Mouse (Mus musculus): ENCODE measurements at regions not wholly inside any gene's neighbourhood (a gene's known extent, or its start where the extent isn't known, plus 50 kb on each side); places are given as distances from the start of the nearest gene placed in this dataset.

- Histone ChIP-seq H3K36me3 (ENCODE audit: control insufficient read depth, insufficient read depth, low read length) (no peaks in the 10 kb centered on the region), H3K9me3 (ENCODE audit: control insufficient read depth, low read length) (no peaks in the 10 kb centered on the region), H3K9ac (ENCODE audit: low read depth, low read length) (no peak overlapping the region), H3K4me1 (replicated peaks; ENCODE audit: control insufficient read depth, insufficient read depth, low read length) (no peaks in the 10 kb centered on the region), H3K4me3 (ENCODE audit: low read depth, low read length) (no peak overlapping the region), H3K27me3 (ENCODE audit: control insufficient read depth, insufficient read depth, low read length) (no peaks in the 10 kb centered on the region), H3K27ac (ENCODE audit: low read depth, low read length) (no peak overlapping the region), H3K4me2 (replicated peaks; ENCODE audit: low read depth, low read length) (no peak overlapping the region)
- ATAC-seq (ENCODE audit: low FRiP score): no peak
- DNase-seq (ENCODE audit: low spot score): no peak
- WGBS: 44% methylated on average over 3 of the region's 3 CpGs
These were observed 84.9 kb downstream of the Impad1 start for GRCm38 (mm10) chr4:4708261-4708660.

- Histone ChIP-seq H3K9me3 (ENCODE audit: control insufficient read depth, low read length) (no peaks in the 10 kb centered on the region), H3K27ac (ENCODE audit: low read depth, low read length) (no peak overlapping the region), H3K4me1 (replicated peaks; ENCODE audit: control insufficient read depth, insufficient read depth, low read length) (no peaks in the 10 kb centered on the region), H3K36me3 (ENCODE audit: control insufficient read depth, insufficient read depth, low read length) (no peaks in the 10 kb centered on the region), H3K4me2 (replicated peaks; ENCODE audit: low read depth, low read length) (no peak overlapping the region), H3K4me3 (ENCODE audit: low read depth, low read length) (no peak overlapping the region), H3K9ac (ENCODE audit: low read depth, low read length) (no peak overlapping the region), H3K27me3 (ENCODE audit: control insufficient read depth, insufficient read depth, low read length) (no peaks in the 10 kb centered on the region)
- 88% methylated on average over 2 of the region's 2 CpGs for WGBS
- ATAC-seq (ENCODE audit: low FRiP score) (no peak), DNase-seq (ENCODE audit: low spot score) (no peak)
These were observed 94.1 kb downstream of the Impad1 start for GRCm38 (mm10) chr4:4699102-4699501.

GRCm38 (mm10) chr4:4695413-4695812, 97.7 kb downstream of the Impad1 start:
- Histone ChIP-seq H3K36me3 (ENCODE audit: control insufficient read depth, insufficient read depth, low read length) (no peaks in the 10 kb centered on the region), H3K4me1 (replicated peaks; ENCODE audit: control insufficient read depth, insufficient read depth, low read length) (no peaks in the 10 kb centered on the region), H3K4me2 (replicated peaks; ENCODE audit: low read depth, low read length) (no peak overlapping the region), H3K9ac (ENCODE audit: low read depth, low read length) (no peak overlapping the region), H3K27ac (ENCODE audit: low read depth, low read length) (no peak overlapping the region), H3K27me3 (ENCODE audit: control insufficient read depth, insufficient read depth, low read length) (no peaks in the 10 kb centered on the region), H3K9me3 (ENCODE audit: control insufficient read depth, low read length) (no peaks in the 10 kb centered on the region), H3K4me3 (ENCODE audit: low read depth, low read length) (no peak overlapping the region)
- no peak for DNase-seq (ENCODE audit: low spot score)
- 95% methylated on average over 1 of the region's 1 CpGs for WGBS
- ATAC-seq (ENCODE audit: low FRiP score): no peak

- Histone ChIP-seq H3K27ac (ENCODE audit: low read depth, low read length) (no peak overlapping the region), H3K27me3 (ENCODE audit: control insufficient read depth, insufficient read depth, low read length) (no peaks in the 10 kb centered on the region), H3K4me3 (ENCODE audit: low read depth, low read length) (no peak overlapping the region), H3K9ac (ENCODE audit: low read depth, low read length) (no peak overlapping the region), H3K36me3 (ENCODE audit: control insufficient read depth, insufficient read depth, low read length) (no peaks in the 10 kb centered on the region), H3K9me3 (ENCODE audit: control insufficient read depth, low read length) (no peaks in the 10 kb centered on the region), H3K4me1 (replicated peaks; ENCODE audit: control insufficient read depth, insufficient read depth, low read length) (no peaks in the 10 kb centered on the region), H3K4me2 (replicated peaks; ENCODE audit: low read depth, low read length) (no peak overlapping the region)
- DNase-seq (ENCODE audit: low spot score) (no peak), ATAC-seq (ENCODE audit: low FRiP score) (no peak)
- 39% methylated on average over 4 of the region's 4 CpGs for WGBS
These were observed 106.2 kb downstream of the Impad1 start for GRCm38 (mm10) chr4:4686920-4687319.

GRCm38 (mm10) chr4:4674607-4675006, 118.5 kb downstream of the Impad1 start:
- Histone ChIP-seq H3K4me2 (replicated peaks; ENCODE audit: low read depth, low read length) (no peak overlapping the region), H3K27me3 (ENCODE audit: control insufficient read depth, insufficient read depth, low read length) (no peaks in the 10 kb centered on the region), H3K9me3 (ENCODE audit: control insufficient read depth, low read length) (no peaks in the 10 kb centered on the region), H3K9ac (ENCODE audit: low read depth, low read length) (no peak overlapping the region), H3K27ac (ENCODE audit: low read depth, low read length) (no peak overlapping the region), H3K4me3 (ENCODE audit: low read depth, low read length) (no peak overlapping the region), H3K4me1 (replicated peaks; ENCODE audit: control insufficient read depth, insufficient read depth, low read length) (no peaks in the 10 kb centered on the region), H3K36me3 (ENCODE audit: control insufficient read depth, insufficient read depth, low read length) (no peaks in the 10 kb centered on the region)
- ATAC-seq (ENCODE audit: low FRiP score): no peak
- DNase-seq (ENCODE audit: low spot score): no peak

- no peak for DNase-seq (ENCODE audit: low spot score)
- Histone ChIP-seq H3K27me3 (ENCODE audit: control insufficient read depth, insufficient read depth, low read length) (no peaks in the 10 kb centered on the region), H3K4me1 (replicated peaks; ENCODE audit: control insufficient read depth, insufficient read depth, low read length) (no peaks in the 10 kb centered on the region), H3K4me3 (ENCODE audit: low read depth, low read length) (no peak overlapping the region), H3K27ac (ENCODE audit: low read depth, low read length) (no peak overlapping the region), H3K4me2 (replicated peaks; ENCODE audit: low read depth, low read length) (no peak overlapping the region), H3K36me3 (ENCODE audit: control insufficient read depth, insufficient read depth, low read length) (no peaks in the 10 kb centered on the region), H3K9me3 (ENCODE audit: control insufficient read depth, low read length) (no peaks in the 10 kb centered on the region), H3K9ac (ENCODE audit: low read depth, low read length) (no peak overlapping the region)
- no peak for ATAC-seq (ENCODE audit: low FRiP score)
- 83% methylated on average over 1 of the region's 1 CpGs for WGBS
These were observed 142.9 kb downstream of the Impad1 start for GRCm38 (mm10) chr4:4650251-4650650.

- Histone ChIP-seq H3K4me3 (ENCODE audit: low read depth, low read length) (no peak overlapping the region), H3K36me3 (ENCODE audit: control insufficient read depth, insufficient read depth, low read length) (no peaks in the 10 kb centered on the region), H3K27me3 (ENCODE audit: control insufficient read depth, insufficient read depth, low read length) (no peaks in the 10 kb centered on the region), H3K9ac (ENCODE audit: low read depth, low read length) (no peak overlapping the region), H3K27ac (ENCODE audit: low read depth, low read length) (no peak overlapping the region), H3K4me2 (replicated peaks; ENCODE audit: low read depth, low read length) (no peak overlapping the region), H3K9me3 (ENCODE audit: control insufficient read depth, low read length) (no peaks in the 10 kb centered on the region), H3K4me1 (replicated peaks; ENCODE audit: control insufficient read depth, insufficient read depth, low read length) (no peaks in the 10 kb centered on the region)
- no peak for ATAC-seq (ENCODE audit: low FRiP score)
- no peak for DNase-seq (ENCODE audit: low spot score)
- 97% methylated on average over 1 of the region's 1 CpGs for WGBS
These were observed 147.9 kb downstream of the Impad1 start for GRCm38 (mm10) chr4:4645264-4645663.

GRCm38 (mm10) chr4:4636258-4636657, 156.9 kb downstream of the Impad1 start:
- 0 out of 2 replicates have a peak, but pooled peaks have one; percentile 14 for ATAC-seq (ENCODE audit: low FRiP score)

GRCm38 (mm10) chr4:4635856-4636255, 157.3 kb downstream of the Impad1 start:
- ATAC-seq (ENCODE audit: low FRiP score): no peak
- Histone ChIP-seq H3K27me3 (ENCODE audit: control insufficient read depth, insufficient read depth, low read length) (no peaks in the 10 kb centered on the region), H3K27ac (ENCODE audit: low read depth, low read length) (no peak overlapping the region), H3K9me3 (ENCODE audit: control insufficient read depth, low read length) (no peaks in the 10 kb centered on the region), H3K9ac (ENCODE audit: low read depth, low read length) (no peak overlapping the region), H3K36me3 (ENCODE audit: control insufficient read depth, insufficient read depth, low read length) (no peaks in the 10 kb centered on the region), H3K4me2 (replicated peaks; ENCODE audit: low read depth, low read length) (no peak overlapping the region), H3K4me1 (replicated peaks; ENCODE audit: control insufficient read depth, insufficient read depth, low read length) (no peaks in the 10 kb centered on the region), H3K4me3 (ENCODE audit: low read depth, low read length) (no peak overlapping the region)
- WGBS: 25% methylated on average over 1 of the region's 1 CpGs
- no peak for DNase-seq (ENCODE audit: low spot score)

More at GRCm38 (mm10) chr4:4636258-4636657, 156.9 kb downstream of the Impad1 start:
- H3K27me3 ChIP-seq (ENCODE audit: control insufficient read depth, insufficient read depth, low read length): no peaks in the 10 kb centered on the region
- no peak overlapping the region for H3K4me2 ChIP-seq (replicated peaks; ENCODE audit: low read depth, low read length)
- no peak overlapping the region for H3K27ac ChIP-seq (ENCODE audit: low read depth, low read length)
- no peaks in the 10 kb centered on the region for H3K4me1 ChIP-seq (replicated peaks; ENCODE audit: control insufficient read depth, insufficient read depth, low read length)
- DNase-seq (ENCODE audit: low spot score): no peak
- H3K9me3 ChIP-seq (ENCODE audit: control insufficient read depth, low read length): no peaks in the 10 kb centered on the region
- no peaks in the 10 kb centered on the region for H3K36me3 ChIP-seq (ENCODE audit: control insufficient read depth, insufficient read depth, low read length)
- H3K9ac ChIP-seq (ENCODE audit: low read depth, low read length): no peak overlapping the region
- H3K4me3 ChIP-seq (ENCODE audit: low read depth, low read length): no peak overlapping the region

Data from hindbrain, embryonic 11.5 days (tissue).